10 mouse cellular contexts compared by ENCODE assay signal in genomic region chr5:75596211-75596610, GRCm38 (mm10). TPM values are rescaled to one million over a fixed set of nuclear protein-coding genes. Genes with fewer than 3 reads are reported as not detected.
A peak's percentile ranks its signal among the peaks of the same experiment; 100 is the strongest.
DNase-seq lines count a peak whose midpoint lies in the region; ATAC-seq and TF ChIP-seq lines count a peak whose summit lies in the region.
"Had no signal": no experiment of that assay in that cellular context is flagged by ENCODE, and none has a peak within 500 bp of the region (broad histone marks: within the 10 kb centered on the region; RNA-seq: fewer than 3 reads in every experiment).

No protein-coding gene starts in this region.

- 20% methylated on average over 14 of the region's 14 CpGs for WGBS in limb, embryonic 14.5 days

- no peak overlapping the region for H3K9ac ChIP-seq in limb, embryonic 14.5 days (ENCODE audit: low read depth, low read length, severe bottlenecking)
- H3K9ac ChIP-seq: hindbrain, embryonic 15.5 days; liver, embryonic 14.5 days had no signal

- no peak overlapping the region for H3K27ac ChIP-seq in limb, embryonic 14.5 days (replicated peaks; ENCODE audit: low read depth, low read length)
- H3K27ac ChIP-seq: hindbrain, embryonic 15.5 days; liver, embryonic 14.5 days had no signal

- peak; percentile 15 for DNase-seq in cerebellum, adult 11-12 months
- DNase-seq in cerebellum, adult 8-10 months = no peak
- DNase-seq in adrenal gland, postnatal 10 days = peak; percentile 59
- peak; percentile 25 for DNase-seq in heart, postnatal 4 days
- no peak for DNase-seq in limb, embryonic 14.5 days (ENCODE audit: low spot score)
- no peak for DNase-seq in spleen, postnatal 14 days (ENCODE audit: low spot score in 2 of 2)
- no peak for DNase-seq in left cerebral cortex, adult 8-10 months (ENCODE audit: low spot score in 2 of 2)
- DNase-seq in layer of hippocampus, postnatal 25 days (ENCODE audit: extremely low spot score in 1 of 2, low spot score in 1 of 2) = no peak

- H3K4me3 ChIP-seq in limb, embryonic 14.5 days (replicated peaks; ENCODE audit: low read length) = no peak overlapping the region
- H3K4me3 ChIP-seq: hindbrain, embryonic 15.5 days had no signal

- peaks cover 6% of the 10 kb centered on the region for H3K4me1 ChIP-seq in limb, embryonic 14.5 days (ENCODE audit: control insufficient read depth, insufficient read depth, low read length)

- 0 out of 2 replicates have a peak overlapping the region, but pooled peaks have one; percentile 21 for H3K4me2 ChIP-seq in limb, embryonic 14.5 days (replicated peaks; ENCODE audit: low read depth, low read length, severe bottlenecking)
- H3K4me2 ChIP-seq: hindbrain, embryonic 15.5 days had no signal

- TF ChIP-seq POLR2A in limb, embryonic 14.5 days (IDR thresholded peaks at IDR 0.05; ENCODE audit: borderline replicate concordance, extremely low read depth, insufficient read depth, insufficient read length) = no peak

- H3K36me3 ChIP-seq in limb, embryonic 14.5 days (ENCODE audit: control insufficient read depth, insufficient read depth, low read length) = no peaks in the 10 kb centered on the region
- H3K36me3 ChIP-seq: hindbrain, embryonic 15.5 days had no signal

- H3K27me3 ChIP-seq in limb, embryonic 14.5 days (ENCODE audit: control insufficient read depth, insufficient read depth, low read length) = no peaks in the 10 kb centered on the region
- H3K27me3 ChIP-seq: hindbrain, embryonic 15.5 days had no signal

- H3K9me3 ChIP-seq in limb, embryonic 14.5 days (ENCODE audit: control insufficient read depth, low read length) = no peaks in the 10 kb centered on the region
- H3K9me3 ChIP-seq: hindbrain, embryonic 15.5 days had no signal

- no peak for ATAC-seq in limb, embryonic 14.5 days (ENCODE audit: low FRiP score, low read depth)

RNA-seq across cellular contexts. Expression of gene Kit, which starts 21.5 kb away (rescaled TPM):
- total RNA-seq in adrenal gland, postnatal 10 days (2021) = 10 to 100 TPM in 1 of 2 experiments, 1 to 10 TPM in 1; 9.3 to 14.1 TPM
- 10 to 100 TPM; 14.5 to 18.4 TPM for total RNA-seq in heart, postnatal 4 days (2021)
- 16.1 and 19.1 TPM in 2 replicates for polyA plus RNA-seq in limb, embryonic 14.5 days (2012; rRNA removed)
- 17.7 and 18.2 TPM in 2 replicates for polyA plus RNA-seq in limb, embryonic 14.5 days (2014; fragmentation: Nextera tagmentation; extraction: Ambion mirVana)
- 10 to 100 TPM; 27.3 to 34.9 (median 33.6) TPM for total RNA-seq in left cerebral cortex, adult 8-10 months (2022)
- total RNA-seq in layer of hippocampus, postnatal 25 days (2021) = 10 to 100 TPM; 72.5 to 76.6 TPM

Comparison
In these comparisons a context has a peak if more than half of its experiments do, and no peak if none do; other contexts are left out.
1. DNase-seq: peak in cerebellum, adult 11-12 months (single experiment), adrenal gland, postnatal 10 days (single experiment) and heart, postnatal 4 days (single experiment); none in cerebellum, adult 8-10 months (single experiment), limb, embryonic 14.5 days (single experiment), spleen, postnatal 14 days (0 of 2), left cerebral cortex, adult 8-10 months (0 of 2) and layer of hippocampus, postnatal 25 days (0 of 2).